Mouse (Mus musculus) cerebellum, adult 2 months (tissue): ENCODE results near the gene Lins1.

Experiments
- CTCF ChIP-seq: fragments of 200-500 bp; IDR thresholded peaks from 2 replicates; pipeline ENCODE4 v1.5.1; 2011; ENCODE audit warnings: low read depth, mild to moderate bottlenecking, control low read depth, low read length, moderate library complexity, borderline replicate concordance; ENCODE audit not compliant: insufficient read depth
- POLR2A ChIP-seq: fragments of 200-500 bp; IDR thresholded peaks from 2 replicates; pipeline ENCODE4 v1.6.1; 2011; ENCODE audit warnings: low read length, control low read depth, borderline replicate concordance; ENCODE audit not compliant: insufficient read depth

DNA sequence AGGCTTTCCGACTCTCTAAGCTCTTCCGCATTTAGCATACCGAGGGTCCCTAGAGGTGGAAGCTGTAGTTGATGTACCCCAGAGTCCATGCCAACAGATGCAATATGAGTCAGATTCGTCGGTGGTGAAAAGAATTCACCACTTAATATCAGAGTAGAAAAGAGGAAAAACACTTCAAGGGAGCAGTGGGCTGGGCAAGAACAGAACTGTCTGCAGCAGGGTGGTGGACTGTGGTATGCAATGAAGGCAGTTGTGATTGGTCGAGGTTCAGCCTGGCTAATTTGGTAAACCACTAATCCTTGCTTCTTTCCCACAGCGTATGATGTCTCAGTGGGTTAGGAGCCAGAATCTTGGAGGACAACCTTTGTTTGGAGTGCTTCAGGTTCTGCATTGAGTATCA lies 13.0 kb downstream of the Lins1 start:
- TF ChIP-seq CTCF (no peak), POLR2A (no peak)
